Mouse (Mus musculus): ENCODE measurements around the gene Ppp3ca.

GRCm38 (mm10) chr3:136863127-136863526 lies 193.2 kb downstream of the Ppp3ca start:
- TF ChIP-seq CTCF (IDR thresholded peaks at IDR 0.05; ENCODE audit: low read depth) (peak; percentile 20; the same call in 1 of the 2 replicates), EP300 (IDR thresholded peaks at IDR 0.05; ENCODE audit: low read depth) (no peak)

Measured in liver, postnatal 0 days (tissue).